Mouse (Mus musculus) limb, embryonic 13.5 days (tissue): ENCODE measurements around the gene Ptk7. TPM values are rescaled to one million over a fixed set of nuclear protein-coding genes. Genes with fewer than 3 reads are reported as not detected.

ENCODE experiments used
- ATAC-seq: fragments of 200-750 bp; cut with Nextera tagmentation; 2 replicates; pipeline ENCODE4 v1.8.0; 2017; ENCODE audit warnings: low read depth, moderate number of reproducible peaks, moderate TSS enrichment; ENCODE audit not compliant: low FRiP score
- H3K27ac ChIP-seq: fragments of 300-500 bp; sonication (generic); 2 replicates; pipeline ENCODE4 v1.5.1; 2015; ENCODE audit warnings: inconsistent platforms, mild to moderate bottlenecking, moderate library complexity
- H3K27me3 ChIP-seq: fragments of 300-500 bp; sonication (generic); 2 replicates; pipeline ENCODE4 v1.6.1; 2015; ENCODE audit warnings: mild to moderate bottlenecking, inconsistent platforms
- H3K36me3 ChIP-seq: fragments of 300-500 bp; sonication (generic); 2 replicates; pipeline ENCODE4 v1.6.1; 2015; ENCODE audit warnings: inconsistent platforms, mild to moderate bottlenecking, moderate library complexity
- H3K4me1 ChIP-seq: fragments of 300-500 bp; sonication (generic); 2 replicates; pipeline ENCODE4 v1.6.1; 2015; ENCODE audit warnings: inconsistent platforms
- H3K4me2 ChIP-seq: fragments of 300-500 bp; sonication (generic); replicated peaks from 2 replicates; pipeline ENCODE4 v1.6.1; 2015; ENCODE audit warnings: inconsistent platforms, mild to moderate bottlenecking, moderate library complexity
- H3K4me3 ChIP-seq: fragments of 300-500 bp; sonication (generic); 2 replicates; pipeline ENCODE4 v1.5.1; 2015; ENCODE audit warnings: moderate library complexity, mild to moderate bottlenecking, inconsistent platforms
- H3K9ac ChIP-seq: fragments of 300-500 bp; sonication (generic); 2 replicates; pipeline ENCODE4 v1.6.1; 2015; ENCODE audit warnings: mild to moderate bottlenecking, inconsistent platforms
- H3K9me3 ChIP-seq: fragments of 300-500 bp; sonication (generic); 2 replicates; pipeline ENCODE4 v1.6.1; 2016; ENCODE audit warnings: inconsistent platforms
- WGBS: fragments of 180-500 bp; shearing (Covaris S2); methylation state at CpG from one replicate; pipeline ENCODE4 v1.1.7; 2015; 5-methylcytosine and 5-hydroxymethylcytosine counted together
- polyA plus RNA-seq: library from polyadenylated mRNA; unstranded; fragments of >200 nt; fragmentation: Nextera tagmentation; extraction: Ambion mirVana; gene quantifications from 2 replicates; pipeline ENCODE4 v1.2.1, GENCODE M21; 2015

The Ptk7 gene
- polyA plus RNA-seq, 1 experiment from 2014 or later, result 138 TPM

- Histone ChIP-seq H3K27me3 (peaks cover 9% of the 10 kb centered on the region), H3K36me3 (peaks cover 42% of the 10 kb centered on the region), H3K27ac (no peak overlapping the region), H3K4me1 (peaks cover 39% of the 10 kb centered on the region), H3K9me3 (no peaks in the 10 kb centered on the region), H3K4me2 (peak overlapping the region; percentile 92), H3K4me3 (no peak overlapping the region), H3K9ac (peak overlapping the region; percentile 46; the same call in 1 of the 2 replicates)
- no peak for ATAC-seq
- 80% methylated on average over 7 of the region's 7 CpGs for WGBS
These were observed 77.2 kb downstream of the Ptk7 start for GRCm38 (mm10) chr17:46552151-46552550.

- Histone ChIP-seq H3K27ac (no peak overlapping the region), H3K4me3 (no peak overlapping the region), H3K9me3 (no peaks in the 10 kb centered on the region), H3K36me3 (peaks cover 42% of the 10 kb centered on the region), H3K27me3 (peaks cover 14% of the 10 kb centered on the region), H3K4me2 (no peak overlapping the region), H3K9ac (no peak overlapping the region), H3K4me1 (peaks cover 41% of the 10 kb centered on the region)
- WGBS, result 93% methylated on average over 6 of the region's 6 CpGs
- no peak for ATAC-seq
These were observed 77.9 kb downstream of the Ptk7 start for GRCm38 (mm10) chr17:46551369-46551768.

GRCm38 (mm10) chr17:46550904-46551303, 78.4 kb downstream of the Ptk7 start:
- no peaks in the 10 kb centered on the region for H3K9me3 ChIP-seq
- no peak overlapping the region for H3K27ac ChIP-seq
- no peak overlapping the region for H3K9ac ChIP-seq
- no peak overlapping the region for H3K4me2 ChIP-seq
- no peak for ATAC-seq
- WGBS, result 89% methylated on average over 7 of the region's 7 CpGs
- H3K4me1 ChIP-seq, result peaks cover 43% of the 10 kb centered on the region
- H3K27me3 ChIP-seq, result peaks cover 14% of the 10 kb centered on the region
- H3K4me3 ChIP-seq, result no peak overlapping the region
- peaks cover 42% of the 10 kb centered on the region for H3K36me3 ChIP-seq

GRCm38 (mm10) chr17:46549642-46550041, 79.7 kb downstream of the Ptk7 start:
- ATAC-seq, result no peak
- H3K4me2 ChIP-seq, result no peak overlapping the region
- no peaks in the 10 kb centered on the region for H3K9me3 ChIP-seq
- peaks cover 14% of the 10 kb centered on the region for H3K27me3 ChIP-seq
- peaks cover 42% of the 10 kb centered on the region for H3K36me3 ChIP-seq
- WGBS, result 92% methylated on average over 9 of the region's 9 CpGs
- H3K4me1 ChIP-seq, result peaks cover 47% of the 10 kb centered on the region
- no peak overlapping the region for H3K4me3 ChIP-seq
- peak overlapping the region; percentile 1; the same call in 1 of the 2 replicates for H3K9ac ChIP-seq
- no peak overlapping the region for H3K27ac ChIP-seq

- no peak for ATAC-seq
- Histone ChIP-seq H3K9ac (no peak overlapping the region), H3K4me2 (no peak overlapping the region), H3K4me3 (no peak overlapping the region), H3K9me3 (no peaks in the 10 kb centered on the region), H3K27ac (no peak overlapping the region), H3K36me3 (peaks cover 42% of the 10 kb centered on the region), H3K4me1 (peaks cover 43% of the 10 kb centered on the region), H3K27me3 (peaks cover 14% of the 10 kb centered on the region)
- WGBS, result 31% methylated on average over 8 of the region's 8 CpGs
These were observed 80.1 kb downstream of the Ptk7 start for GRCm38 (mm10) chr17:46549193-46549592.

- Histone ChIP-seq H3K27me3 (peaks cover 14% of the 10 kb centered on the region), H3K27ac (no peak overlapping the region), H3K4me2 (no peak overlapping the region), H3K4me1 (peaks cover 38% of the 10 kb centered on the region), H3K4me3 (no peak overlapping the region), H3K9me3 (no peaks in the 10 kb centered on the region), H3K9ac (no peak overlapping the region), H3K36me3 (peaks cover 42% of the 10 kb centered on the region)
- ATAC-seq, result no peak
- WGBS, result 61% methylated on average over 11 of the region's 11 CpGs
These were observed 80.6 kb downstream of the Ptk7 start for GRCm38 (mm10) chr17:46548741-46549140.

- Histone ChIP-seq H3K27ac (no peak overlapping the region), H3K4me3 (no peak overlapping the region), H3K36me3 (peaks cover 45% of the 10 kb centered on the region), H3K4me1 (peaks cover 30% of the 10 kb centered on the region), H3K9ac (no peak overlapping the region), H3K27me3 (peaks cover 14% of the 10 kb centered on the region), H3K4me2 (no peak overlapping the region), H3K9me3 (no peaks in the 10 kb centered on the region)
- ATAC-seq, result no peak
- 15% methylated on average over 3 of the region's 3 CpGs for WGBS
These were observed 81.4 kb downstream of the Ptk7 start for GRCm38 (mm10) chr17:46547923-46548322.

- Histone ChIP-seq H3K9me3 (no peaks in the 10 kb centered on the region), H3K4me1 (peaks cover 22% of the 10 kb centered on the region), H3K36me3 (peaks cover 44% of the 10 kb centered on the region), H3K4me3 (peak overlapping the region; percentile 73; the same call in 1 of the 2 replicates), H3K4me2 (peak overlapping the region; percentile 87), H3K27ac (no peak overlapping the region), H3K27me3 (peaks cover 14% of the 10 kb centered on the region), H3K9ac (no peak overlapping the region)
- ATAC-seq, result no peak
- WGBS, result 16% methylated on average over 8 of the region's 8 CpGs
These were observed 82.3 kb downstream of the Ptk7 start for GRCm38 (mm10) chr17:46546995-46547394.

- peak overlapping the region; percentile 87 for H3K4me2 ChIP-seq
- peaks cover 14% of the 10 kb centered on the region for H3K27me3 ChIP-seq
- peak overlapping the region; percentile 89 for H3K9ac ChIP-seq
- peak overlapping the region; percentile 73 for H3K4me3 ChIP-seq
- H3K4me1 ChIP-seq, result peaks cover 22% of the 10 kb centered on the region
- 10% methylated on average over 7 of the region's 7 CpGs for WGBS
- H3K9me3 ChIP-seq, result no peaks in the 10 kb centered on the region
- no peak for ATAC-seq
- H3K27ac ChIP-seq, result no peak overlapping the region
- H3K36me3 ChIP-seq, result peaks cover 44% of the 10 kb centered on the region
These were observed 82.7 kb downstream of the Ptk7 start for GRCm38 (mm10) chr17:46546591-46546990.

GRCm38 (mm10) chr17:46545813-46546564, 83.3 kb downstream of the Ptk7 start, which contains the start of gene Cul9:
Gene Cul9, minus strand, starts transcription at chr17:46546388.
- H3K9me3 ChIP-seq, result no peaks in the 10 kb centered on the region
- H3K27ac ChIP-seq, result no peak within 1 kb of the TSS
- 2% methylated on average over 44 of the region's 49 CpGs for WGBS
- peaks cover 14% of the 10 kb centered on the region for H3K27me3 ChIP-seq
- peak within 1 kb of the TSS; percentile 73 for H3K4me3 ChIP-seq
- peaks cover 44% of the 10 kb centered on the region for H3K36me3 ChIP-seq
- peak within 1 kb of the TSS; percentile 89 for H3K9ac ChIP-seq
- peak; percentile 80 for ATAC-seq
- H3K4me2 ChIP-seq, result peak within 1 kb of the TSS; percentile 87
- H3K4me1 ChIP-seq, result peaks cover 22% of the 10 kb centered on the region

- Histone ChIP-seq H3K36me3 (peaks cover 34% of the 10 kb centered on the region), H3K4me2 (no peak overlapping the region), H3K27me3 (peaks cover 16% of the 10 kb centered on the region), H3K4me3 (no peak overlapping the region), H3K9me3 (no peaks in the 10 kb centered on the region), H3K27ac (no peak overlapping the region), H3K9ac (peak overlapping the region; percentile 5; the same call in 1 of the 2 replicates), H3K4me1 (peaks cover 22% of the 10 kb centered on the region)
- 87% methylated on average over 12 of the region's 12 CpGs for WGBS
- no peak for ATAC-seq
These were observed 85.6 kb downstream of the Ptk7 start for GRCm38 (mm10) chr17:46543661-46544060.

- no peak overlapping the region for H3K4me2 ChIP-seq
- no peak overlapping the region for H3K4me3 ChIP-seq
- no peak overlapping the region for H3K27ac ChIP-seq
- ATAC-seq, result peak; percentile 24; the same call in 1 of the 2 replicates
- H3K4me1 ChIP-seq, result peaks cover 6% of the 10 kb centered on the region; the same call in 1 of the 2 replicates
- H3K9ac ChIP-seq, result no peak overlapping the region
- H3K36me3 ChIP-seq, result peaks cover 35% of the 10 kb centered on the region
- no peaks in the 10 kb centered on the region for H3K9me3 ChIP-seq
- 39% methylated on average over 12 of the region's 12 CpGs for WGBS
- H3K27me3 ChIP-seq, result peaks cover 31% of the 10 kb centered on the region
These were observed 103.6 kb downstream of the Ptk7 start for GRCm38 (mm10) chr17:46525579-46526307.
